Mouse (Mus musculus) cerebellum, postnatal 10 days (tissue): ENCODE data around the gene Ska3.

ENCODE experiments used
- DNase-seq, 2 experiments: peaks; one replicate each; pipeline ENCODE4 v3.0.0; 2021; ENCODE audit warnings: mixed read lengths in 2 of 2

Gene Ska3

GRCm38 (mm10) chr14:57791171-57791570, 34.8 kb downstream of the Ska3 start:
- no peak for DNase-seq

- DNase-seq, result no peak
These were observed 36.2 kb downstream of the Ska3 start for GRCm38 (mm10) chr14:57789759-57790158.

- DNase-seq, result no peak
These were observed 36.7 kb downstream of the Ska3 start for GRCm38 (mm10) chr14:57789311-57789710.

DNA sequence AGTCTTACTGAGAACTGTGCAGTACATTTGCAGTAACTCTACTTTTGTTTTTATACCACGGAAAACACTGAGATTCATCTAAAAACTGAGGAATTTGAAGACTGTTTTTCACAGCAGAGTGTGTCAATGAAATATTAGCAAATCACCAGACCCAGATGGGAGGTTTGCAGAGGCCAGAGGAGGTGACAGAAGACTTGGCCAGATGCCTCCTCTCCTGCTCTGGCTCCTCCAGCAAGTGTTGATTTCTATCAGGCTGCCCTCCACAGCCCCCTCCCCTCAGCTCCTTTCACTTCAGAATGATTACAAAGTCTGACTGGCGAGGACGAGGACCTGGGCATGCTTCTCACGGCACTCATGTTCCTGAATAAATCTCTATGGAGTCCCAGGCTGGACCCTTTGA, 38.6 kb downstream of the Ska3 start:
- DNase-seq, result peak; percentile 27 to 33

DNA sequence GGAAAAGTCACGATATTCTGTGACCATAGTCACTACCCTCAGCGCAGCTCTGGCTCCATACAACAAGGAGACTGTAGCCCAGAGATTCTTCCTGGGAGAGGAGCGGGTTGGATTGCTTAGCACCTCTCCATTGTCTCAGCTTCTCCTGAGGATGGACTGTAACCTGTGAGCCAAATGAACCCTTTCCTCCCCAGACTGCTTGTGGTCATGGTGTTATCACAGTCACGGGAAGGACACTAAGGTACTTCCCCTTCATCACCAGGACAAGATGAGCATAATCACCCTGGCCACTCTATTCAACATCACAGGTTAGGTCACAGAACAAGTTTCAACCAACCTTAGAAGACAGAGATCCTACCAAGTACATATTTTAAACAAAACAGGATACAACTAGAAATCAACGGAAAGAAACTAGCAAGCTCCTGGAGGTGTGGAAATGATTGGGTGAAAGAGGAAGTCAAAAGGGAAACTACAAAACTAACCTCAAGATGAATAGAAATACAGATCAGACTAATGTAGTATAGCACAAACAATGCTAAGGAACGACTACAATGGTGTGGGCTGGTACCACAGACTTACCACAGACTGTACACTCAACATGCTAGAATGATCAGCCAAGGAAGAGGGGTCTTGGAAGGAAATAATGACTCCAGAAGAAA, 53.7 kb downstream of the Ska3 start:
- DNase-seq, result no peak

GRCm38 (mm10) chr14:57769102-57769501, 56.9 kb downstream of the Ska3 start:
- no peak for DNase-seq

- DNase-seq, result no peak
These were observed 65.3 kb downstream of the Ska3 start for GRCm38 (mm10) chr14:57760447-57761412.

DNA sequence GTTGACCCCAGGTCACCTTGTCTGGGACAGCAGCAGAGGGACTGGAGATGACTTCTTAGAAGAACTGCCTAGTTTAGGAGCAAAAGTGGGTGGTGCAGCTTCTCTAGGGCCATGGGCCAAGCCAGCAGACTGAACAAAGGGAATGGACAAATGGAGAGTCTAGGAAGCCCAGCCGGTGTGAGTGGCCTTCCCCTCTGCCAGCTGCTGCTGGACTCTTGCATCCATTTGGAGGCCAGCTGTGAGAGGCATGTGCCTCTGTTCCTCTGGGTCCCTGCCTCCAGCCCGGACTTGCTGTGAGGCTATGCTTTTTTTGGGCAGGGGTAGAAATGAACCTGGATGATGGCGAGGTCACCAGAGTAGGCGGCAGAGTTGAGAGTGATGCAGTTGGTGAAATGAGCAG, 67.7 kb downstream of the Ska3 start, which contains the start of gene Lats2:
TSS of gene Lats2 (minus strand) at position 152 of the 400 bp plus-strand sequence.
- DNase-seq, result no peak
